Comparison of ENCODE assay signal across 10 mouse cellular contexts in the genomic region with DNA sequence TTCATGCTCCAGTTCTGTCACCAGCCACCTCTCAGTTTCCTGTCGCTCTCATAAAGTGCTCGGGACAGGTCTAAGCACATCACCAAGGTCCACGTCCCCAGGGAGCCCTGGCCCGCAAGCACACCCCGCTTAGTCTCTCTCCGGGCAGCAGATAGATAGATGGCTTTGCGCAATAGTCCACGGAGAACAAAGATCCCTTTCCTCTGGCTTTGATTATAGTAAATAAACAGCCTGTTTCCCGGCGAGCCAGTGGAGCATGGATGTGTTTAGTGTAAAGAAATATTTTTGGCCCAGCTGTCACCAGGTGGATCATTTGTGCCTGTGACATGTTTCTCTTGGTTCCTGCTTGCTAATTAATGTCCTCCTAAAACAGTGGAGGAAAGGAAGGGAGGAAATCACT. TPM values are rescaled to one million over a fixed set of nuclear protein-coding genes. Genes with fewer than 3 reads are reported as not detected.
DNase-seq lines count a peak whose midpoint lies in the region; ATAC-seq lines count a peak whose summit lies in the region.
"Had no signal": no experiment of that assay in that cellular context is flagged by ENCODE, and none has a peak within 500 bp of the region (broad histone marks: within the 10 kb centered on the region; RNA-seq: fewer than 3 reads in every experiment).

No protein-coding gene starts in this region.

- no peak for DNase-seq in hindbrain, embryonic 11.5 days (ENCODE audit: low spot score)
- peak; percentile 15 for DNase-seq in lung, postnatal 14 days
- DNase-seq in urinary bladder, adult 18-20 months (ENCODE audit: low spot score in 2 of 2): no peak
- DNase-seq in cerebellum, adult 9-11 months: no peak
- DNase-seq: cerebellum, postnatal 10 days had no signal

- peaks cover 9% of the 10 kb centered on the region for H3K4me1 ChIP-seq in hindbrain, embryonic 13.5 days (replicated peaks)
- H3K4me1 ChIP-seq in hindbrain, embryonic 11.5 days (replicated peaks; ENCODE audit: control insufficient read depth, insufficient read depth, low read length): no peaks in the 10 kb centered on the region
- peaks cover 6% of the 10 kb centered on the region for H3K4me1 ChIP-seq in embryonic facial prominence, embryonic 12.5 days
- H3K4me1 ChIP-seq in kidney, embryonic 16.5 days (ENCODE audit: insufficient read depth, low read length): peaks cover 32% of the 10 kb centered on the region
- H3K4me1 ChIP-seq: forebrain, embryonic 12.5 days had no signal

- no peak for ATAC-seq in hindbrain, embryonic 13.5 days (ENCODE audit: low FRiP score)
- ATAC-seq in hindbrain, embryonic 11.5 days (ENCODE audit: low FRiP score): no peak
- no peak for ATAC-seq in embryonic facial prominence, embryonic 12.5 days (ENCODE audit: insufficient number of reproducible peaks, insufficient read depth, low FRiP score, low TSS enrichment)
- peak; percentile 36; the same call in 1 of the 2 replicates for ATAC-seq in kidney, embryonic 16.5 days (ENCODE audit: low FRiP score, low TSS enrichment)
- no peak for ATAC-seq in monocyte, adult 5-6 weeks (replicated peaks; ENCODE audit: insufficient number of reproducible peaks, low FRiP score, low TSS enrichment, poor library complexity, severe bottlenecking)

- H3K4me2 ChIP-seq in hindbrain, embryonic 13.5 days: no peak overlapping the region
- no peak overlapping the region for H3K4me2 ChIP-seq in hindbrain, embryonic 11.5 days (replicated peaks; ENCODE audit: low read depth, low read length)
- no peak overlapping the region for H3K4me2 ChIP-seq in embryonic facial prominence, embryonic 12.5 days (replicated peaks)
- H3K4me2 ChIP-seq in kidney, embryonic 16.5 days (replicated peaks; ENCODE audit: low read depth, low read length): peak overlapping the region; percentile 34
- H3K4me2 ChIP-seq: forebrain, embryonic 12.5 days had no signal

- WGBS in hindbrain, embryonic 13.5 days: 71% methylated on average over 10 of the region's 10 CpGs
- 75% methylated on average over 10 of the region's 10 CpGs for WGBS in hindbrain, embryonic 11.5 days
- WGBS in embryonic facial prominence, embryonic 12.5 days: 52% methylated on average over 10 of the region's 10 CpGs
- WGBS in kidney, embryonic 16.5 days: 12% methylated on average over 10 of the region's 10 CpGs

- H3K4me3 ChIP-seq in hindbrain, embryonic 13.5 days: no peak overlapping the region
- H3K4me3 ChIP-seq in hindbrain, embryonic 11.5 days (ENCODE audit: low read depth, low read length): no peak overlapping the region
- no peak overlapping the region for H3K4me3 ChIP-seq in embryonic facial prominence, embryonic 12.5 days
- peak overlapping the region; percentile 18; the same call in 1 of the 2 replicates for H3K4me3 ChIP-seq in kidney, embryonic 16.5 days (ENCODE audit: low read length)
- H3K4me3 ChIP-seq: forebrain, embryonic 12.5 days had no signal

- no peaks in the 10 kb centered on the region for H3K9me3 ChIP-seq in hindbrain, embryonic 13.5 days
- no peaks in the 10 kb centered on the region for H3K9me3 ChIP-seq in hindbrain, embryonic 11.5 days (ENCODE audit: control insufficient read depth, low read length)
- no peaks in the 10 kb centered on the region for H3K9me3 ChIP-seq in embryonic facial prominence, embryonic 12.5 days
- H3K9me3 ChIP-seq in kidney, embryonic 16.5 days (ENCODE audit: low read length): no peaks in the 10 kb centered on the region
- H3K9me3 ChIP-seq: forebrain, embryonic 12.5 days had no signal

- no peaks in the 10 kb centered on the region for H3K27me3 ChIP-seq in hindbrain, embryonic 13.5 days
- no peaks in the 10 kb centered on the region for H3K27me3 ChIP-seq in hindbrain, embryonic 11.5 days (ENCODE audit: control insufficient read depth, insufficient read depth, low read length)
- no peaks in the 10 kb centered on the region for H3K27me3 ChIP-seq in embryonic facial prominence, embryonic 12.5 days
- no peaks in the 10 kb centered on the region for H3K27me3 ChIP-seq in kidney, embryonic 16.5 days (ENCODE audit: insufficient read depth, low read length)
- H3K27me3 ChIP-seq: forebrain, embryonic 12.5 days had no signal

- H3K36me3 ChIP-seq in hindbrain, embryonic 13.5 days: peaks cover 15% of the 10 kb centered on the region
- H3K36me3 ChIP-seq in hindbrain, embryonic 11.5 days (ENCODE audit: control insufficient read depth, insufficient read depth, low read length): no peaks in the 10 kb centered on the region
- peaks cover 31% of the 10 kb centered on the region for H3K36me3 ChIP-seq in embryonic facial prominence, embryonic 12.5 days
- peaks cover 22% of the 10 kb centered on the region for H3K36me3 ChIP-seq in kidney, embryonic 16.5 days (ENCODE audit: insufficient read depth, low read length)

- H3K27ac ChIP-seq in hindbrain, embryonic 13.5 days: 0 out of 2 replicates have a peak overlapping the region, but pooled peaks have one; percentile 18
- H3K27ac ChIP-seq in hindbrain, embryonic 11.5 days (ENCODE audit: low read depth, low read length): no peak overlapping the region
- 0 out of 2 replicates have a peak overlapping the region, but pooled peaks have one; percentile 3 for H3K27ac ChIP-seq in embryonic facial prominence, embryonic 12.5 days
- H3K27ac ChIP-seq in kidney, embryonic 16.5 days (ENCODE audit: low read length): peak overlapping the region; percentile 92
- H3K27ac ChIP-seq: forebrain, embryonic 12.5 days had no signal

- 0 out of 2 replicates have a peak overlapping the region, but pooled peaks have one; percentile 13 for H3K9ac ChIP-seq in hindbrain, embryonic 13.5 days
- no peak overlapping the region for H3K9ac ChIP-seq in hindbrain, embryonic 11.5 days (ENCODE audit: low read depth, low read length)
- H3K9ac ChIP-seq in embryonic facial prominence, embryonic 12.5 days: no peak overlapping the region
- peak overlapping the region; percentile 41; the same call in 1 of the 2 replicates for H3K9ac ChIP-seq in kidney, embryonic 16.5 days (replicated peaks; ENCODE audit: low read length)
- H3K9ac ChIP-seq: forebrain, embryonic 12.5 days had no signal

RNA-seq across cellular contexts. Expression of a gene that starts 47.0 kb away (rescaled TPM):
- polyA plus RNA-seq in hindbrain, embryonic 13.5 days (2015; fragmentation: Nextera tagmentation; extraction: Ambion mirVana): 54.8 and 55.0 TPM in 2 replicates
- 44.8 and 54.3 TPM in 2 replicates for polyA plus RNA-seq in hindbrain, embryonic 11.5 days (2014; fragmentation: Nextera tagmentation; extraction: Ambion mirVana)
- polyA plus RNA-seq in embryonic facial prominence, embryonic 12.5 days (2016; fragmentation: Nextera tagmentation; extraction: Ambion mirVana): 73.2 and 73.7 TPM in 2 replicates
- polyA plus RNA-seq in kidney, embryonic 16.5 days (2015; fragmentation: Nextera tagmentation; extraction: Ambion mirVana): 83.5 and 92.1 TPM in 2 replicates
- total RNA-seq in monocyte, adult 5-6 weeks (2017): 22.0 to 41.6 TPM (median 35.4 TPM) in 3 replicates

Comparison
In these comparisons a context has a peak if more than half of its experiments do, and no peak if none do; other contexts are left out.
1. H3K9ac ChIP-seq: peak in hindbrain, embryonic 13.5 days (single experiment) and kidney, embryonic 16.5 days (single experiment); none in hindbrain, embryonic 11.5 days (single experiment) and embryonic facial prominence, embryonic 12.5 days (single experiment).